Mouse (Mus musculus): ENCODE measurements around the gene Klhl7.

The Klhl7 gene

GRCm38 (mm10) chr5:24172092-24172491 is 71.7 kb downstream of the Klhl7 start:
- no peak for DNase-seq (ENCODE audit: low spot score)

GRCm38 (mm10) chr5:24181514-24182295 is 81.3 kb downstream of the Klhl7 start:
- DNase-seq (ENCODE audit: low spot score), result no peak

GRCm38 (mm10) chr5:24182296-24182734 is 81.9 kb downstream of the Klhl7 start:
- DNase-seq (ENCODE audit: low spot score), result no peak

GRCm38 (mm10) chr5:24183096-24183495 is 82.7 kb downstream of the Klhl7 start:
- no peak for DNase-seq (ENCODE audit: low spot score)

GRCm38 (mm10) chr5:24184011-24184410 is 83.6 kb downstream of the Klhl7 start:
- no peak for DNase-seq (ENCODE audit: low spot score)

GRCm38 (mm10) chr5:24188476-24188875 is 88.1 kb downstream of the Klhl7 start:
- no peak for DNase-seq (ENCODE audit: low spot score)

- DNase-seq (ENCODE audit: low spot score), result no peak
Observed at GRCm38 (mm10) chr5:24191821-24192220, 91.4 kb downstream of the Klhl7 start.

- DNase-seq (ENCODE audit: low spot score), result no peak
Observed at GRCm38 (mm10) chr5:24201006-24201405, 100.6 kb downstream of the Klhl7 start.

GRCm38 (mm10) chr5:24202492-24202891 is 102.1 kb downstream of the Klhl7 start:
- DNase-seq (ENCODE audit: low spot score), result no peak

GRCm38 (mm10) chr5:24203266-24203665 is 102.9 kb downstream of the Klhl7 start:
- DNase-seq (ENCODE audit: low spot score), result no peak

GRCm38 (mm10) chr5:24207965-24208364 is 107.6 kb downstream of the Klhl7 start:
- no peak for DNase-seq (ENCODE audit: low spot score)

GRCm38 (mm10) chr5:24208505-24208904 is 108.1 kb downstream of the Klhl7 start:
- no peak for DNase-seq (ENCODE audit: low spot score)

All from MN1 (cell line).